Mouse (Mus musculus) kidney, embryonic 16.5 days (tissue): ENCODE results near the gene Rbms2. TPM values are rescaled to one million over a fixed set of nuclear protein-coding genes. Genes with fewer than 3 reads are reported as not detected.
"Not testable (repeated sequence)": the region's sequence is repeated elsewhere in the genome, so short reads cannot be mapped to it uniquely, and the experiment has no call there.

Source experiments
- ATAC-seq: fragments of 200-750 bp; cut with Nextera tagmentation; 2 replicates; pipeline ENCODE4 v1.8.0; 2017; ENCODE audit warnings: moderate TSS enrichment; ENCODE audit not compliant: low FRiP score, low TSS enrichment
- H3K27ac ChIP-seq: fragments of 300-500 bp; sonication (generic); 2 replicates; pipeline ENCODE4 v1.5.1; 2014; ENCODE audit warnings: low read length
- H3K27me3 ChIP-seq: fragments of 300-500 bp; sonication (generic); 2 replicates; pipeline ENCODE4 v1.6.1; 2014; ENCODE audit warnings: low read length, control low read depth, mixed read lengths; ENCODE audit not compliant: insufficient read depth
- H3K36me3 ChIP-seq: fragments of 300-500 bp; sonication (generic); 2 replicates; pipeline ENCODE4 v1.6.1; 2014; ENCODE audit warnings: low read length, control low read depth, mixed read lengths; ENCODE audit not compliant: insufficient read depth
- H3K4me1 ChIP-seq: fragments of 300-500 bp; sonication (generic); 2 replicates; pipeline ENCODE4 v1.6.1; 2014; ENCODE audit warnings: low read length, control low read depth, mixed read lengths; ENCODE audit not compliant: insufficient read depth
- H3K4me2 ChIP-seq: fragments of 300-500 bp; sonication (generic); replicated peaks from 2 replicates; pipeline ENCODE4 v1.6.1; 2014; ENCODE audit warnings: low read depth, low read length
- H3K4me3 ChIP-seq: fragments of 300-500 bp; sonication (generic); 2 replicates; pipeline ENCODE4 v1.5.1; 2014; ENCODE audit warnings: mild to moderate bottlenecking, low read length
- H3K9ac ChIP-seq: fragments of 300-500 bp; sonication (generic); replicated peaks from 2 replicates; pipeline ENCODE4 v1.6.1; 2014; ENCODE audit warnings: low read length
- H3K9me3 ChIP-seq: fragments of 300-500 bp; sonication (generic); 2 replicates; pipeline ENCODE4 v1.6.1; 2016; ENCODE audit warnings: low read length, control low read depth
- WGBS: fragments of 180-500 bp; shearing (Covaris S2); extraction: QIAGEN DNeasy Blood & Tissue Kit; methylation state at CpG from one replicate; pipeline ENCODE4 v1.1.7; 2014; 5-methylcytosine and 5-hydroxymethylcytosine counted together
- polyA plus RNA-seq: library from polyadenylated mRNA; unstranded; fragments of >200 nt; fragmentation: Nextera tagmentation; extraction: Ambion mirVana; gene quantifications from 2 replicates; pipeline ENCODE4 v1.2.1, GENCODE M21; 2015

Rbms2 gene
- polyA plus RNA-seq: 39.8 and 43.6 TPM in 2 replicates

DNA sequence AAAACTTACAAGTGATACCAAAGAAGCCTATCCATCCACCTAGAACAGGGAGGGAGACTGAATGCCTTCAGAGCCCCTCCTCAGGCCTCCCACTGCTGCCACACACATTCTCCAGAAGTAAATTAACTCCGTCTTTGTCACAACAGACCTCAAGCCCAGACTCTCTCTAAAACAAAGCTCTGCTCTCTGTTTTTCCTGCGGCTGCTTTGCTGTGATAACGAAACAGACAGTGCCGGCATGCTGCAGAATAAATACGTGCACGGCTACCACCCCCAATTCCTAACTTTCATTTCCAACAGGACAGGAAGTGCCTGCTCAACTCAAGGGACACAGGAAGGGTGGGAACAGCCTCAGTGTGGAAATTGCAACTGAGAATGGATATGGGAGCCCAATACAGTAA is at the start of gene Rbms2:
Rbms2 (minus strand) TSS at position 309 of the 400 bp plus-strand sequence.
- H3K27me3 ChIP-seq: no peaks in the 10 kb centered on the region
- H3K27ac ChIP-seq: peak within 1 kb of the TSS; percentile 94
- ATAC-seq: peak; percentile 34; the same call in 1 of the 2 replicates
- peak within 1 kb of the TSS; percentile 68 for H3K9ac ChIP-seq
- H3K9me3 ChIP-seq: no peaks in the 10 kb centered on the region
- no peaks in the 10 kb centered on the region for H3K36me3 ChIP-seq
- 2% methylated on average over 6 of the region's 6 CpGs for WGBS
- H3K4me3 ChIP-seq: peak within 1 kb of the TSS; percentile 41
- peak within 1 kb of the TSS; percentile 55 for H3K4me2 ChIP-seq
- peaks cover 26% of the 10 kb centered on the region for H3K4me1 ChIP-seq

DNA sequence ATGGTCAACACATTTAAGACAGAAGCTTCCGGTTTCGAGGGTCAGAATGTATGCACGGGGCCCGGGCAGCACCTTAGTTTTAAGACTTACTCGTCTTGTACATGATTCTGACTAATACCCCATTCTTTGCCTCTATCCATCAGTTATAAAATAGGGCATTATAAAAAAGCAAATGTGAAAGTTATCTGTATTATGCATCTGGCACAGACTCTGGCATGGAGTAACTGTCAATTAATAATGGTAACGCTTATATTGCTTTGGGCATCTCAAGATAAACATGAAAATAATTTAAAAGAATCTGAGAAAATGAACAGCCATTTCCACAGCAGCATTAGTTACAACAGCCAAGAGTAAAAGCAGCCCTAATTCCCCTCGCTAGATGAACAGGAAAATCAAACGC is 47.9 kb upstream of the Rbms2 start:
- no peak for ATAC-seq
- WGBS: 86% methylated on average over 8 of the region's 8 CpGs

DNA sequence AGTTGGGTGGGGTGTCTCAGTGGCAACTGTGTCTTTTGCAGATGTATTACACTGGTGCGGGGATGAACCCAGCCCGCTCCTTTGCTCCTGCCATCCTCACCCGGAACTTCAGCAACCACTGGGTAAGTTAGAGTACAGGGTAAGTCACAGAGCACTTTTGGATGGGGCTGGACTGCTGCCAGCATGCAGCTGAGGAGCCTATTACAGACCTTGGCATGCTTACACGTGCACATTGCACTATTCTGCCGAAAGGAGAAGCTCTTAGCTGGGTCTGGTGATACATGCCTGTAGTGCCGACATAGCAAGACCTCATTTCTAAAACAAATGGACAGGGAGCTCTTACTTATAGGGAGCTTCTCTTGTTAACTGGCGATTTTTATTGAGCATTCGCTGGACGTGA is 47.5 kb upstream of the Rbms2 start:
- Histone ChIP-seq H3K4me1 (peaks cover 9% of the 10 kb centered on the region), H3K4me2 (no peak overlapping the region), H3K9ac (no peak overlapping the region), H3K4me3 (no peak overlapping the region), H3K9me3 (no peaks in the 10 kb centered on the region), H3K27ac (no peak overlapping the region), H3K27me3 (no peaks in the 10 kb centered on the region), H3K36me3 (no peaks in the 10 kb centered on the region)
- 77% methylated on average over 9 of the region's 9 CpGs for WGBS
- ATAC-seq: no peak

More for the DNA sequence above, 47.9 kb upstream of the Rbms2 start:
- Histone ChIP-seq H3K4me3 (no peak overlapping the region), H3K27ac (no peak overlapping the region), H3K4me1 (peaks cover 13% of the 10 kb centered on the region), H3K27me3 (no peaks in the 10 kb centered on the region), H3K9ac (no peak overlapping the region), H3K9me3 (no peaks in the 10 kb centered on the region), H3K4me2 (no peak overlapping the region), H3K36me3 (no peaks in the 10 kb centered on the region)

DNA sequence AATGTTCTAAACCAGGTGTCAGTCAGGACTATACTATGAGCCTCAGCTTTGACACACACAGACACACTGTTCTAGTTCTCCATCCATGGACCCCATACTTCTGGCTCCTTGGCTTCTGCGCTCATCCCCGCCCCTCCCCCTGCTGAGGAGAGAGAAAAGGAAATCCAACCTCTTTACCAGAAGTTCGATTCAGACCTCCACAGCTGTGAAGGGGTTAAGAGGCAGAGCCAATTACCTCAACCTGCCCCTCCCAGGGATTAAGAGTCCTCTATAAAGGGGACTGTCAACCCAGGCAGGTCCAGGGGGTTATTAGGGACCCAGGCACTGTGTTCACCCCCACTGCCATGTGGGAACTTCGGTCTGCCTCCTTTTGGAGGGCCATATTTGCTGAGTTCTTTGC is 45.4 kb upstream of the Rbms2 start, which contains the start of gene Mip:
Mip (plus strand) TSS at position 301 of the 400 bp plus-strand sequence.
- no peak for ATAC-seq
- H3K4me1 ChIP-seq: peaks cover under 1% of the 10 kb centered on the region
- H3K4me3 ChIP-seq: no peak within 1 kb of the TSS
- H3K36me3 ChIP-seq: no peaks in the 10 kb centered on the region
- no peak within 1 kb of the TSS for H3K9ac ChIP-seq
- H3K27me3 ChIP-seq: no peaks in the 10 kb centered on the region
- no peaks in the 10 kb centered on the region for H3K9me3 ChIP-seq
- no peak within 1 kb of the TSS for H3K27ac ChIP-seq
- 57% methylated on average over 4 of the region's 4 CpGs for WGBS
- H3K4me2 ChIP-seq: no peak within 1 kb of the TSS

DNA sequence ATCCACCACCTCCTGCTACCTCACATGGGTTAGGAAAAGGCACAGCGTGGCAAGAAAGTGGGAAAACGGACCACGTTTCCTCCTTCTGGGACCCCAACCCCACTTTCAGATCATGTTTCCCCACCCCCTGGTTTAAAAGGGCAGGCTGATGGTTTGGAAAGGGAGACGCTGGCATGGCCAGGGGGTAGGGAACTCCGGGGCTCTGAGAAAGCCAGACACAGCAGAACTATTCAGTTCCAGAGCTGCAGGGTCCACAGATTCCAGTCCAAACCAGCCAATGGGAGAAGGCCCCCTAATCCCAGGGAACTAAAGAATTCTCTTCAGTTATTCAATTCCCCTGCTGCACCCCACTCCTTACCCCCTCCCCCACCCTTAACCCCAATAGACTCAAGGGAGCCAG is 45.0 kb upstream of the Rbms2 start:
- Histone ChIP-seq H3K27me3 (no peaks in the 10 kb centered on the region), H3K27ac (no peak overlapping the region), H3K9me3 (no peaks in the 10 kb centered on the region), H3K4me2 (no peak overlapping the region), H3K4me3 (no peak overlapping the region), H3K36me3 (no peaks in the 10 kb centered on the region), H3K9ac (no peak overlapping the region), H3K4me1 (no peaks in the 10 kb centered on the region)
- WGBS: 48% methylated on average over 5 of the region's 5 CpGs
- ATAC-seq: no peak

DNA sequence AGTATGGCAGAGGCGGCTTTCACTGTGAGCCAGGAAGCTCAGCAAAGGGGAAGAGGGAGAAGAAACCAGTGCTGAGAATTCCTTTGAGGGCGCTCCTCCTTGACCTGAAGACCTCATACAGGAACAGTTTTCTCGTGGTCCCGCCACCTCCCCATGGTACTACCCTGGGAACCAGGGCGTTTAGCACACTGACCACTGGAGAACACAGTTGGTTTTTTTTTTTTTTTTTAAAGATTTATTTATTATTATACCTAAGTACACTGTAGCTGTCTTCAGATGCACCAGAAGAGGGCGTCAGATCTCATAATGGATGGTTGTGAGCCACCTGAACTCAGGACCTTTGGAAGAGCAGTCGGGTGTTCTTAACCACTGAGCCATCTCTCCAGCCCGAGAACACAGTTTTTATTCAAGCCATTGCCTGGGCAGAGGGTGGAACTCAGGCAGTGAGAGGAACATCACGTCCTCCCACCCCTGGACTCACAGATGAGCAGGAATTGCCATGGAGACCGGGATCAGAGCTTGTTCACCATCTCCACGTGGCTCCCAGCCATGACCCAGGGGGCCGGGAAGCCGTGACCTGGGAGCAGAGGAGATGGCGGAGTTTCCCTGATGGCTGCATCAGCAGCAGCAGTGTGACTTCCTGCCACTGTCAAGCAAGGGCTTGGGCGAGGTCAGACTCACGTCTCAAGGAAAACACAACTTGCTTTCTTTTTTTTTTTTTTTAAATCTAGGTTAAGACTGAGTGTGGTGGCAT is 41.6 kb upstream of the Rbms2 start:
- WGBS: 48% methylated on average over 16 of the region's 16 CpGs

DNA sequence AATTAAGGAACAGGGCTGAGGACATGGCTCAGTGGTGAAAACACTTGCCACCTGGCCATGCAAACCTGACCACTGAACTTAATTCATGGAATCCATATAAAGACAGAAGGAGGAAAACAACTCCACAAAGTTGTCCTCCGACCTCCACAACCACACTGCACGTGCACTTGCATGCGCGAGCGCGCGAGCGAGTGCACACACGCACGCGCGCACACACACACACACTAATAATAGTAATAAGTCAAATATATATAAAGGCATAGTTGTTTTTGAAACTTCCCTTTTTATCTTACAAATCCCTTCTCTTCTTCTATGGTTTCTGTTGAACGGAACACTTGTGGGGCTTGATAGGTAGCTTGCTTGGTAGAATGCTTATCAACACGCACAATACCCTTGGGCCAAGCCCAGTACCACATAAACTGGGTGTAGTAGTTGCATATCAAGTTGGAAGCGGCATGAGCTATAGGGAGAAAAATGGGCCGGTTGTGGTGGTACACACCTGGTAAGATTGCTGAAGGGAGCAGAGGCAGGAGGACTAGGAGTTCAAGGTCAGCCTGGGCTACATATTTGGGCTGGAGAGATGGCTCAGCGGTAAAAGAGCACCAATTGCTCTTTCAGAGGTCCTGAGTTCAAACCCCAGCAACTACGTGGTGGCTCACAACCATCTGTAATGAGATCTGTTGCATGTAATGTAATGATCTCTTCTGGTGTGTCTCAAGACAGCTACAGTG is 38.5 kb upstream of the Rbms2 start:
- Histone ChIP-seq H3K27ac (no peak overlapping the region), H3K27me3 (peaks cover 1% of the 10 kb centered on the region; the same call in 1 of the 2 replicates), H3K9ac (no peak overlapping the region), H3K4me3 (no peak overlapping the region), H3K9me3 (no peaks in the 10 kb centered on the region), H3K36me3 (no peaks in the 10 kb centered on the region), H3K4me1 (no peaks in the 10 kb centered on the region), H3K4me2 (no peak overlapping the region)
- 93% methylated on average over 18 of the region's 18 CpGs for WGBS
- ATAC-seq: no peak

More for the DNA sequence above, 41.6 kb upstream of the Rbms2 start:
- ATAC-seq: no peak
- Histone ChIP-seq H3K4me3 (no peak overlapping the region), H3K27ac (no peak overlapping the region), H3K9me3 (no peaks in the 10 kb centered on the region), H3K27me3 (no peaks in the 10 kb centered on the region), H3K36me3 (no peaks in the 10 kb centered on the region), H3K9ac (no peak overlapping the region), H3K4me1 (no peaks in the 10 kb centered on the region), H3K4me2 (no peak overlapping the region)

DNA sequence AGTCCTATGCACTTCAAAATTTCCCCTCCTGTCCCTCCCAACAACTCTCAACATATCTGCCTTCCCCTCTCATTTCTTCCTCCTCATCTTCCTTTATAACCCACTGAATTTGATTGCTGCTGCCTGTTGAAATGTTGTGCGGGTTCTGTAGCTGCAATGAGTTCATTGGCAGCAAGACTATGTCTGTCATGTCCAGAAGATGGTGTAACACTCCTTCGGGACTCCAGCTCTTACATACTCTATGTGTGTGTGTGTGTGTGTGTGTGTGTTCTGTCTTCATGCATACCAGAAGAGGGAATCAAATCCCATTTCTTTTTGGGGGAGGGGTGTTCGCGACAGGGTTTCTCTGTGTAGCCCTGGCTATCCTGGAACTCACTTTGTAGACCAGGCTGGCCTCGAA is 34.9 kb upstream of the Rbms2 start:
- Histone ChIP-seq H3K27me3 (peaks cover 5% of the 10 kb centered on the region; the same call in 1 of the 2 replicates), H3K4me3 (no peak overlapping the region), H3K9ac (no peak overlapping the region), H3K4me2 (no peak overlapping the region), H3K27ac (no peak overlapping the region), H3K36me3 (no peaks in the 10 kb centered on the region), H3K9me3 (no peaks in the 10 kb centered on the region), H3K4me1 (peaks cover 21% of the 10 kb centered on the region)
- ATAC-seq: no peak
- WGBS: 75% methylated on average over 5 of the region's 5 CpGs

DNA sequence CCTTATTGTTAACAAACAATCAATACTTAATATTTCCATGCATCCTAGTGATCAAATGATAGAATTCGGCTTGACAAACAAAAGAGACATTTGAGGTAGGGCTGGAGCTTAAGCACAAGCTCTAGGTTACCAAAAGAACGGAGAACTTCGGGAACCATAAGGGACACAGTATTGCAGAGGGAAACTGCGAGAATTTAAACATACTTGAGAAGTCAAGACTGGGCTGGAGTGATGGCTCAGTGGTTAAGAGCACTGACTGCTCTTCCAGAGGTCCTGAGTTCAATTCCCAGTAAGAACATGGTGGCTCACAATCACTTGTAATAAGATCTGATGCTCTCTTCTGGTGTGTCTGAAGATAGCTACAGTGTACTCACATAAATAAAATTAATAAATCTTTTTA is 34.0 kb upstream of the Rbms2 start:
- not testable (repeated sequence) for H3K4me3 ChIP-seq, H3K9ac ChIP-seq, H3K36me3 ChIP-seq, H3K27me3 ChIP-seq, H3K9me3 ChIP-seq, ATAC-seq, H3K4me2 ChIP-seq, H3K27ac ChIP-seq
- WGBS: 89% methylated on average over 4 of the region's 4 CpGs
- peaks cover 21% of the 10 kb centered on the region for H3K4me1 ChIP-seq
